Mouse (Mus musculus): ENCODE measurements around the gene Olfr826. TPM values are rescaled to one million over a fixed set of nuclear protein-coding genes. Genes with fewer than 3 reads are reported as not detected.

The Olfr826 gene
- polyA plus RNA-seq, 1 experiment from 2014 or later = not detected

Other genes with a start within 250 kb of the Olfr826 start
- not detected in 2 replicates for gene Olfr818, start 235.1 kb downstream of the Olfr826 start, polyA plus RNA-seq (2016; fragmentation: Nextera tagmentation; extraction: Ambion mirVana)
- not detected in 2 replicates for gene Olfr819, start 216.9 kb downstream of the Olfr826 start, polyA plus RNA-seq (2016; fragmentation: Nextera tagmentation; extraction: Ambion mirVana)
- gene Olfr247, start 208.0 kb downstream of the Olfr826 start, polyA plus RNA-seq (2016; fragmentation: Nextera tagmentation; extraction: Ambion mirVana) = not detected in 2 replicates
- not detected in 2 replicates for gene Gm10310, start 199.1 kb downstream of the Olfr826 start, polyA plus RNA-seq (2016; fragmentation: Nextera tagmentation; extraction: Ambion mirVana)
- not detected in 2 replicates for gene Olfr820, start 171.6 kb downstream of the Olfr826 start, polyA plus RNA-seq (2016; fragmentation: Nextera tagmentation; extraction: Ambion mirVana)
- not detected in 2 replicates for gene Olfr821, start 153.8 kb downstream of the Olfr826 start, polyA plus RNA-seq (2016; fragmentation: Nextera tagmentation; extraction: Ambion mirVana)
- not detected in 2 replicates for gene Olfr822, start 113.0 kb downstream of the Olfr826 start, polyA plus RNA-seq (2016; fragmentation: Nextera tagmentation; extraction: Ambion mirVana)
- gene Olfr823, start 68.8 kb downstream of the Olfr826 start, polyA plus RNA-seq (2016; fragmentation: Nextera tagmentation; extraction: Ambion mirVana) = not detected in 2 replicates
- not detected in 2 replicates for gene Olfr824, start 54.2 kb downstream of the Olfr826 start, polyA plus RNA-seq (2016; fragmentation: Nextera tagmentation; extraction: Ambion mirVana)
- gene Olfr825, start 17.4 kb downstream of the Olfr826 start, polyA plus RNA-seq (2016; fragmentation: Nextera tagmentation; extraction: Ambion mirVana) = not detected in 2 replicates
- gene Olfr827, start 30.2 kb upstream of the Olfr826 start, polyA plus RNA-seq (2016; fragmentation: Nextera tagmentation; extraction: Ambion mirVana) = not detected in 2 replicates
- gene Neurod4, start 96.1 kb upstream of the Olfr826 start, polyA plus RNA-seq (2016; fragmentation: Nextera tagmentation; extraction: Ambion mirVana) = 0.05 and 0.08 TPM in 2 replicates
- gene Tespa1, start 138.7 kb upstream of the Olfr826 start, polyA plus RNA-seq (2016; fragmentation: Nextera tagmentation; extraction: Ambion mirVana) = 0.27 and 0.37 TPM in 2 replicates
- not detected in 2 replicates for gene Vmn2r84, start 210.1 kb upstream of the Olfr826 start, polyA plus RNA-seq (2016; fragmentation: Nextera tagmentation; extraction: Ambion mirVana)
- gene Vmn2r85, start 245.5 kb upstream of the Olfr826 start, polyA plus RNA-seq (2016; fragmentation: Nextera tagmentation; extraction: Ambion mirVana) = not detected in 2 replicates